Mouse (Mus musculus) hindlimb bud, embryonic 11.5 days (tissue): ENCODE results near the gene Gas6.

Experiments used
- DNase-seq: peaks from one replicate; pipeline ENCODE4 v3.0.0-alpha.2; 2012; ENCODE audit warnings: low read depth, low spot score; ENCODE audit errors: extremely low spot score

The Gas6 gene

DNA sequence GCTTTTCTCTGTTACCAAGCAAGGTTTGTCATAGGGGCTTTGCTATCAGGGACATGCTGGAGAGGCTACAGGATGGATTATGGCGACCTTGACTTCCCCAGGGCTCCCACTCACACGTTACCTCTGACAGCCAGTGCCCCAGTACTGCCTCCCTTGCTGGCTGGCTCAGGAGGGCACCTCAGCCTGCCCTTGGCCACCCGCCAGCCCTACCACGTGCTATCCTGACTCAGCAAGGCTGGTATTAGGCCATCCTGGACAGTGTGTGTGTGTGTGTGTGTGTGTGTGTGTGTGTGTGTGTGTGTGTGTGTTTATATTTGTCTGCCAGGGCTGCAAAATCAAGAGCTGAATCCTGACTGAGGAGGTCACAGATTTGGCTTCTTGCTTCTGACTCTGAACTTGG, 12.6 kb upstream of the Gas6 start:
- no peak for DNase-seq

DNA sequence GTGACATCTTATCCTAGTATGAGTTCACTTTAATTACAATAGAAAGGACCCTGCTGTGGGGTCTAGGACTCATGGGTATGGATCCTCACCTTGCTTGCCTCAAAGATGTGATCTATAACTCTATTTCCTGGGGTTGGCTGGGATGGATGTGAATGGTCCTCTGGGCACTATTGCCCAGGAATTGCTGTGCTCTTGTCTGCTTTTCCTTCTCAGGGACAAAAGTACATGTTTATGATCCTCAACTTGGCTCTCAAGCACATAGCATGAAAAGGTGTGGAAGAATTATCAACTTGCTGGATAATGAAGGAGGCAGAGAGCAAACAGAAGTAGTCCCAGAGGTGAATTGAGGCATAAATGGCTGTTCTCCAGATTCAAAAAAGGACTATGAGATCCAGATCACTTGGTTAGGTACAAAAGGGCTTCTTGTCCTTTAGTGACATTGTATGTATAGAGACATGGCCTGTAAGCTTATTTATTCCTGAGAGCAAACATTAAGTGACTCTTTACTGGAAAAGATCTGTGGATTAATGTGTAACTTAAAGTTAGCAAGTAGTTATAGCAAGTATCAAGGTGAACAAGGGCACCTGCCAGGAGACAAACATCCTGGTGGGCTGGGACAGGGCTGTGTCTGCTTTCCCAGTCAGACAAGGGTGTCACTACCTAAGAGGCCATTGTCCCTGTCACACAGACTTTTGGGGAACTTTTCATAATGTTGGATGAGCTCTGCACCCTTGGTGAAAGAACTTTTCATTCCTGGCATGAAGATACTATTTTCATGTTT, 10.8 kb upstream of the Gas6 start:
- no peak for DNase-seq

GRCm38 (mm10) chr8:13503936-13504606, 9.8 kb upstream of the Gas6 start:
- no peak for DNase-seq

DNA sequence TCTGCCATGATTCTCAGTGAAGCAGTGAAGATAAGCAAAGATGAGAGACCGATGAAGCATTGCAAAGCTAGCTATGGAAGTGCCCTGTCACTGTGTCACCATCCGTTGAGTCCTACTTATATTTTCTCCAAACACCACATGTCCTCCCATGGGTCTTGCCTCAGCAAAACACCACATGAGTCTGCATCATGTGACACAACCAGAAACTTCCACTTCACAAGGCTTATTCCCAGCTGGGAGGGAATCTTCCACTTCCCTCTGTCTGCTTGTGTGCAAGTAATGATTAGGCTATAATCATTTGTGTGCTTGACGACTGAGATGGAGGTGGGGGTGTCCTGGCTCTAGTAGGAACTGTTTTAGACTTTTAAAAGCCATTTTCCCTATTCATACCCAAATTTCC, 6.9 kb upstream of the Gas6 start:
- DNase-seq = no peak

- DNase-seq = no peak
Measured at GRCm38 (mm10) chr8:13493011-13493410, 1.3 kb downstream of the Gas6 start.

- no peak for DNase-seq
Measured at GRCm38 (mm10) chr8:13492198-13492995, 1.9 kb downstream of the Gas6 start.

GRCm38 (mm10) chr8:13491491-13492010, 2.7 kb downstream of the Gas6 start:
- DNase-seq = no peak

DNA sequence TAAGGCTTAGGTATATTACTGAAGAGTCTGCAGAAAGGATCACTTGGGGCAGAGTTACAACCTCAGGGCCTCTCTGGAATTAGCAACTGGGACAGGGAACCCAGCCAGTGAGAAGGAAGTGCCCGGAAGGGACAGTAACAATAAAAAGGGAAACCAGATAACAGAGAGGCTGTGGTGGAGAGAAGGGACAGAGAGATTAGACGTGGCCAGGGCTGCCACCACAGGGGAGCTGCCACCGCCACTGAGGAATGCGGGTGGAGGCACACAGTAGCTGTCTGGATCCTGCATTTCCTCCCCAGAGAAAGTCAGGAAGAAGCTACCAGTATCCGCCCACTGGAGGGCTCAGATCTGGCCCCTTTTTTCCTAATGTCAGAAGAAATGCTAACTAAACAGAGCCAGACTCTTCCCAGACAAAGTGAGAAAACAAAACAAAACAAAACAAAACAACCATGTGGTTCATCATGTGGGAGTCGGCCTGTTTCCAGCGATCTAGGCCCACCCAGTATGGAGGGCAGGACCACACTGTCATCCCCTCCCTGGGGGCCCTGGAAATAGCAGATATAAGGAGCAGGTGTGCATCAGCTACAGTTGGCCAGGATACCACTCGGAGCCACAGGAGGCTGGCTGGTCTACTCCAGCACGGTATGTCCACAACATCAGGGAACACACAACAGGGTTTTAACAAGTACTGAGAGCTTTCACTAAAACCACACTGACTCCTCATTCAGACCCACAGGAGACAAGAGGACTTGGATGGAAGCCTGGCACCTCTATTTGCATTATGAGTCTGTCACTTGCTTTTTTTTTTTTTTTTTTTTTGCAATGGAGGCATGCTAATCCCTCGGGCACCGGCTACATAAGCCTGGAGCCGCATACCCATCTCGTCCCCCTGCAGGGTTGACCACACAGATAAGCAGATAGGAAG, 4.0 kb downstream of the Gas6 start:
- no peak for DNase-seq

DNA sequence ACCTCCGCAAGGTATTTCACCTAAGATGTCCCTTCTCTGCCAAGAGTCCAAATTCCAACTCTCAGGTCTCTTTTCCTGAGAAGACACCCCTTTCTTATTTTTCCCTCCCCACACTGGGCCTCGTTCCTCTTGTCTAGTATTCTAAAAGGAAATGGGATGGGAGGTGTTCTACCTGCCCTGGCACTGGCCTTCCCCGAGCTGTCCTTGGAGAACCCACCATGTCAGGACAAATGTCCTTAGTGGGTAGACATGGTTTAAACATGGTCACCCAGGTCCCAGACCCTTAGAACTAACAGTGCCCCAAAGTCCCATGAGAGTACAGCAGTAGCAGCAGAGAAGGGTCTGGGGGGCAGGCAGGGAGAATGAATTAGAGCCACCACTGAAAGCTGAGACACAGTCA, 4.9 kb downstream of the Gas6 start:
- no peak for DNase-seq

DNA sequence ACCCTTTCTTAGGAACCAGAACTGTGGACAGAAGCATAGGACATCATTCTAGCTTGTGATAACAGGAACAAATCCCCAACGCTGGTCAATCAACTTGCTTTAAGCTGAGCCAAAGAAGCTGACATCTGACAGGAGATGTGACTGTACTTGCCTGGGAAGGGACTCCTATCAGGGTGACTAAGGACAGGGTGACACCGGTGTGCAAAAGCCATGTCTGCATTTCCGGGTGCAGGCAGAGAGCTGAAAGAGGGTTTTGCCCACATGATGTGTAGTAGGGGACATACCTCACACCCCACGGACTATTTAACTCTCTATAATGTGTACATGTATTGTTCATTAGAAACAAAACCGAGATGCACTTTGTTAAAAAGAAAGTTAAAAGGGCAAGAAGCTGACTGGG, 11.1 kb downstream of the Gas6 start:
- no peak for DNase-seq

GRCm38 (mm10) chr8:13482101-13482801, 12.0 kb downstream of the Gas6 start:
- no peak for DNase-seq

DNA sequence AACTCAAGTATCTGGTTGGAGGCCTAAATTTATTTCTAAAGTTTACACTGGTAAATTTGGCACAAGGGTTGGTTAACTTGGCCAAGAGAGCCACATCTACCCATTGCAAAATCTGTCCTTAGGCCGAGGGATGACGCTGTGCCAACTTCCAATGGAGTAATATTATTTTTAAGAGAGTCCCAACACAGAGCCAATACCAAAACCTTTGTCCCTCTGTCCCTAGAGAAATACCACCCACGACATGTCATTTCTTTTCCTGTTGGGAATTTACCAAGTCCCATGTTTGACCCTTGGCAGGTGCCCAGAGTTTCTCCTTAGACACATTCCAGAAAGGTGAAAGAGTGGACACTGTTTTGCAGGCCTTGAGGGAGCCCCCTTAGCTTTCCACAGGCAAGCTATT, 12.7 kb downstream of the Gas6 start:
- no peak for DNase-seq

- DNase-seq = no peak
Measured at GRCm38 (mm10) chr8:13481089-13481554, 13.2 kb downstream of the Gas6 start.

GRCm38 (mm10) chr8:13475892-13476291, 18.4 kb downstream of the Gas6 start:
- DNase-seq = no peak

DNA sequence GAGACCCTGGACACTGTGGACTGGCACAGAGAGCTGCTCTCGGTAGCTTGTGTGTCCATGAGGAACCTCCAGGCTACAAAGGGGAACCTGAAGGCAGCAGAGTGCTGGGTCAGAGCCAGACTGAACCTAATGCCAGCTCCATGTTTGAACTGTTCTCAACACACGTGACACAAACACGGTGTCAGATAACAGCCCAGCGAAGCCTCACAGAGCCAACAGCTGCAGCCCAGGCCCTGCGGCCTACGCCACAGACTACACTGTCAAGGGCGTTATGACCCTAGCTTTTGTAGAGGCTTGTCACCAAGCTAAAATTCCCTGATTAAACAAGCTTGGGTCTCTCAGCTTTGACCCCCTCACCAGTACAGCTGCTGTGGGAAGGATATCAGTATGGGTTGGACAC, 22.0 kb downstream of the Gas6 start:
- no peak for DNase-seq

GRCm38 (mm10) chr8:13471484-13471883, 22.8 kb downstream of the Gas6 start:
- DNase-seq = no peak

DNA sequence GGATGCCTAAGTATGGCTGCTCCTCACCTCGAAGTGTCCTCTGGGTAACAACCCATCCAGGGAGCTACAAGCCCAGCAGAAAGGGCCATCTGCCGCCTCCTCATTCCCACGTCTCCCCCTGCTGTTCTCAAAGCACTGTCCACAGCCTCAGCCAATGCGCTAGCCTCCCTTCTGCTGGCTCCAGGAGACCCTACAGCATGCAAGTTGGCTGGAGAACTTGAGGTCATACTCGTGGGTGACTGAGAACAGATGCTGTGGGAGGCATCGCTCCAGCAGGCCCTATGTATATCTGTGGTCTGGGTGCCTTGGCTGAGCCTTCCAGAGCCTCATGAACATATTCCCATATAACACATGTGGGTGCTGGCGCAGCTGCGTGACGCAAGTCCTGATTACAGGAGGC, 25.6 kb downstream of the Gas6 start:
- no peak for DNase-seq

- no peak for DNase-seq
Measured at GRCm38 (mm10) chr8:13466989-13467388, 27.3 kb downstream of the Gas6 start.

- DNase-seq = no peak
Measured at GRCm38 (mm10) chr8:13465324-13465723, 29.0 kb downstream of the Gas6 start.

DNA sequence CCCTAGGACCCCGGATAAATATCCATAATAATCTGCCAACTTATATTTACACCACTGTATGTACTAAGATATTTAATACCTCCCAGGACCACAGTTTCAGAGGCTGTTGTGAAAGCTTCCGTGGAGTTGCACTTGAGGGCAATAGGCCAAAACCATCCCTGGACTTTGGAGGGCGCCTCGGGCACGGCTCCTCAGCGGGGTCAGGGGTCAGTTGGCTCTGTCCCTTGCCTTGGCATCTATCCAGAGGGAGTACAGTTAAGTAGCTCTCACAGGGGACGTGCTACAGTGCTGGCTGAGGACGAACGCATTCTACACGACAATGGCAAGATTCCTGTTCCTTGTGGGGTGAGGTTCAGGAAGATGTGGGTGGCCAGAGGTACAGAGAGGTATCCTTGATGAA, 31.9 kb downstream of the Gas6 start:
- DNase-seq = no peak
